Mouse (Mus musculus) neural tube, embryonic 12.5 days (tissue): ENCODE results near the gene Srrm1. TPM values are rescaled to one million over a fixed set of nuclear protein-coding genes. Genes with fewer than 3 reads are reported as not detected.
"Not testable (repeated sequence)": the region's sequence is repeated elsewhere in the genome, so short reads cannot be mapped to it uniquely, and the experiment has no call there.

Experiments
- ATAC-seq: fragments of 200-750 bp; cut with Nextera tagmentation; 2 replicates; pipeline ENCODE4 v1.8.0; 2017; ENCODE audit warnings: low read depth, mild to moderate bottlenecking, moderate TSS enrichment, moderate library complexity; ENCODE audit not compliant: low FRiP score
- H3K27ac ChIP-seq: fragments of 300-500 bp; sonication (generic); 2 replicates; pipeline ENCODE4 v1.5.1; 2016
- H3K27me3 ChIP-seq: fragments of 300-500 bp; sonication (generic); replicated peaks from 2 replicates; pipeline ENCODE4 v1.6.1; 2016; ENCODE audit warnings: mild to moderate bottlenecking
- H3K36me3 ChIP-seq: fragments of 300-500 bp; sonication (generic); 2 replicates; pipeline ENCODE4 v1.6.1; 2016; ENCODE audit warnings: mild to moderate bottlenecking
- H3K4me1 ChIP-seq: fragments of 300-500 bp; sonication (generic); 2 replicates; pipeline ENCODE4 v1.6.1; 2016
- H3K4me2 ChIP-seq: fragments of 300-500 bp; sonication (generic); replicated peaks from 2 replicates; pipeline ENCODE4 v1.6.1; 2016; ENCODE audit warnings: mild to moderate bottlenecking
- H3K4me3 ChIP-seq: fragments of 300-500 bp; sonication (generic); 2 replicates; pipeline ENCODE4 v1.5.1; 2016
- H3K9ac ChIP-seq: fragments of 300-500 bp; sonication (generic); 2 replicates; pipeline ENCODE4 v1.6.1; 2016; ENCODE audit warnings: mild to moderate bottlenecking
- H3K9me3 ChIP-seq: fragments of 300-500 bp; sonication (generic); 2 replicates; pipeline ENCODE4 v1.6.1; 2016; ENCODE audit warnings: mild to moderate bottlenecking
- WGBS: fragments of 180-500 bp; shearing (Covaris S2); methylation state at CpG from one replicate; pipeline ENCODE4 v1.1.7; 2016; 5-methylcytosine and 5-hydroxymethylcytosine counted together
- polyA plus RNA-seq: library from polyadenylated mRNA; unstranded; fragments of >200 nt; fragmentation: Nextera tagmentation; extraction: Ambion mirVana; gene quantifications from 2 replicates; pipeline ENCODE4 v1.2.1, GENCODE M21; 2016

The Srrm1 gene
- polyA plus RNA-seq, 1 experiment from 2014 or later, result 191 TPM

DNA sequence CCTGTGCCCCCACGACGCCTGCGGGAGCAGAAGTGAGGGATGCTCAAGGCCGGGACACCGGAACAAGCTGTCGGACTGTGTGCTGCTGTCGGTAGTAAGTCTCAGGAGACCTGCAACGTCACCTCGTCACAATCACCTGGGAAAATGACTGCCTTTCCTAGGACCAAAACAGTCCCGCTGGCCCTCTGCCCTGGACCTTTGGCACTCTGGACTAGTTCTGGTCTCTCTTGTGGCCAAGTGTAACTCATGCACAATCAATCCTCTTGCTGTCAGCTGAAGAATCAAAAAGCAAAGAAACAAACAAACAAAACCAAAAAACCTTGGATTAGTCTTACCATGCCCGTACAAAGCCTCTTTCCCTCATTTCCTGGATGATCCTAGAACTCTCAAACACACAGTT lies 24.1 kb upstream of the Srrm1 start:
- Histone ChIP-seq H3K9me3 (no peaks in the 10 kb centered on the region), H3K4me1 (no peaks in the 10 kb centered on the region), H3K27me3 (no peaks in the 10 kb centered on the region), H3K36me3 (no peaks in the 10 kb centered on the region), H3K9ac (no peak overlapping the region), H3K4me2 (no peak overlapping the region), H3K27ac (no peak overlapping the region), H3K4me3 (no peak overlapping the region)
- WGBS, result 89% methylated on average over 11 of the region's 11 CpGs
- ATAC-seq, result no peak

DNA sequence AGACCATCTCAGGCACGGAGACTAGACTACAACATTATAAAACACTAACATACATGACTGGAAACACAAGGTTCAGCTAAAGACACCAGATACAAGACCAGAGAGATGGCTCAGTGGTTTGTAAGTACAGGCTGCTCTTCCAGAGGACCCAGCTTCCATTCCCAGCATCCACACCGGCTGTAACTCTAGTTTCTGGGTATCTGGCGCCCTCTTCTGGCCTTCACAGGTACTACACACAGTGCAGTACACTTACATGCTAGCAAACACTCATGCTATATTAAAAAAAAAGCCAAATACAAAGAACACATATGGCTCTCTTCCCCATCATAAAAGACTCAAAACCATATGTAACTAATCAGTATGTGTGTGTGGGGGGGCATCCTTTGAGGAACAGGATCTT lies 22.3 kb upstream of the Srrm1 start:
- Histone ChIP-seq H3K4me3 (no peak overlapping the region), H3K4me2 (no peak overlapping the region), H3K9ac (no peak overlapping the region), H3K36me3 (no peaks in the 10 kb centered on the region), H3K4me1 (no peaks in the 10 kb centered on the region), H3K27ac (no peak overlapping the region), H3K27me3 (no peaks in the 10 kb centered on the region), H3K9me3 (no peaks in the 10 kb centered on the region)
- WGBS, result 62% methylated on average over 3 of the region's 3 CpGs
- ATAC-seq, result no peak

DNA sequence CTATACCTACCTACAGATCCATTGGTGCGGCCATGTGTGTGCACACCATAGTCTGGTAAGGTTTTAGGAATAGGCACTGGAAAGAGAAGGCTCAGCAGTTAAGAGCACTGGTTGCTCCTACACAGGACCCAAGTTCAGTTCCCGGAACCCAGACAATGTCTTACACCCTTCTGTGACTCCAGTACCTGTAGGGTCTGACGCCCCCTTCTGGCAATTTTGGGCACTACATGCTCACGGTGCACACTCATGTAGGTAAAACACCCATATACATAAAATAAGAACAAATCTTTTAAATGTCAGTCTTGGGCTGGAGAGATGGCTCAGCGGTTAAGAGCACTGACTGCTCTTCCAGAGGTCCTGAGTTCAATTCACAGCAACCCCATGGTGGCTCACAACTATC lies 20.2 kb upstream of the Srrm1 start:
- WGBS, result 83% methylated on average over 5 of the region's 5 CpGs
- H3K36me3 ChIP-seq, result no peaks in the 10 kb centered on the region

DNA sequence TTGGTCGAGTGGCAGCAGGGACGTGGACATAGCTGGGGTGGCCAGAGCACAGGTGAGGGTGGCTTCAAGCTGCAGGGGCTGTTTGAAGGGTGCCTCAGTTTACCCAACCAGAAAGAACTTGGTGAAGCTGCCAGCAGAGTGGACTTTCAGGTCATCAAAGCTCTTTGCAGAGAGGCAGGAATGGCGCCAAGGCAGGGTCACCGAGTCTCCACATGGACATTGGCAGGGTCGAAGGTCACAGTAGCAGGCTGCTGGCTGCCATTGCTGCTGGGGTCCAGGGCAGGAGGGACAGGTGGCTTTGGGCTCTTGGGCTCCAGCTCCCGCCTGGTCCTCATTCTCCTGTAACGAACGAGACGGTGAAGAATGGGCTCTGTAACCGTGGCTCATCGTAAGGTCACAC lies 17.3 kb upstream of the Srrm1 start:
- H3K9me3 ChIP-seq, result no peaks in the 10 kb centered on the region
- no peak overlapping the region for H3K27ac ChIP-seq
- WGBS, result 65% methylated on average over 11 of the region's 11 CpGs
- no peaks in the 10 kb centered on the region for H3K27me3 ChIP-seq
- no peak for ATAC-seq
- no peaks in the 10 kb centered on the region for H3K36me3 ChIP-seq
- no peak overlapping the region for H3K9ac ChIP-seq
- no peaks in the 10 kb centered on the region for H3K4me1 ChIP-seq
- H3K4me2 ChIP-seq, result no peak overlapping the region
- H3K4me3 ChIP-seq, result no peak overlapping the region

More for the DNA sequence above, 20.2 kb upstream of the Srrm1 start:
- no peak for ATAC-seq
- H3K9ac ChIP-seq, result no peak overlapping the region
- no peak overlapping the region for H3K4me3 ChIP-seq
- H3K9me3 ChIP-seq, result no peaks in the 10 kb centered on the region
- no peak overlapping the region for H3K4me2 ChIP-seq
- no peaks in the 10 kb centered on the region for H3K27me3 ChIP-seq
- H3K4me1 ChIP-seq, result no peaks in the 10 kb centered on the region
- H3K27ac ChIP-seq, result no peak overlapping the region

DNA sequence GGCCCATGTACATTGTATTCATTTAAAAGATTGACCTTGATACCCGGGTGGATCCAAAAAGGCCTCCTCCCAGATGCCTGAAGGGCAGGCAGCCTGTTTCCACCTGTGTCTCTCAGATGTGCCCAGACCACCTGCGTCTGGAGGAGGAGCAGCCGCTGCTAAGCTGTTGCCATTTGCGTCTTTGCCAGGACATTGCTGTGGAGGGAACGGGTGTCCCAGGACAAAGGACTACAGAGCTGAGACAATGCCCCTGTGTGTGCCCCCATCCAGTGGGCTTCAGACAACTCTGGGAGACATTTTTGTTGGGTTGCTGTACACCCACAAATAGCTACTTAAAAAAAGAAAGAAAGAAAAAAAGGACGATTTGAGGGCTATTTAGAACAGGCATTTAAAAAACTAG lies 9.7 kb upstream of the Srrm1 start:
- Histone ChIP-seq H3K27me3 (no peaks in the 10 kb centered on the region), H3K4me3 (no peak overlapping the region), H3K9ac (no peak overlapping the region), H3K4me1 (no peaks in the 10 kb centered on the region), H3K4me2 (no peak overlapping the region), H3K27ac (no peak overlapping the region), H3K36me3 (no peaks in the 10 kb centered on the region), H3K9me3 (no peaks in the 10 kb centered on the region)
- WGBS, result 35% methylated on average over 6 of the region's 6 CpGs
- ATAC-seq, result no peak

DNA sequence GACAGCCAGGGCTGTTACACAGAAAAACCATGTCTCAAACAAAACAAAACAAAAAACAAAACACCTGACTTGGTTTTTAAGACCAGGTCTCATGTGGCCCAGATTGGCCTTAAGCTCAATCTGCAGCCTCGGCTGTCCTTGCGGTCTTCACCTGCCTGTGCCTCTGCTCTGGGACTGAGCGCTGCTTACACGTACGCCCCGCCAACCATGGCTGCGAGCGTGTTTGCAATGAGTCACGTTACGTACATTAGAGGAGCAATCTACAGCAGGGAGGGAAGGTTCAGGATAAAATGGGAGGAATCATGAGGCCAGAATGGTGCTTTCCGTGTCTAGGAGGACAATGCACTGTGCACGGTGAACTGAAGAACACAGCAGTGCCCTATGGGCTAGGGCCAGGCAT lies 8.6 kb upstream of the Srrm1 start:
- Histone ChIP-seq H3K27ac (no peak overlapping the region), H3K9ac (no peak overlapping the region), H3K4me3 (no peak overlapping the region), H3K4me1 (no peaks in the 10 kb centered on the region), H3K4me2 (no peak overlapping the region), H3K36me3 (no peaks in the 10 kb centered on the region), H3K27me3 (no peaks in the 10 kb centered on the region), H3K9me3 (no peaks in the 10 kb centered on the region)
- WGBS, result 85% methylated on average over 12 of the region's 12 CpGs
- no peak for ATAC-seq

DNA sequence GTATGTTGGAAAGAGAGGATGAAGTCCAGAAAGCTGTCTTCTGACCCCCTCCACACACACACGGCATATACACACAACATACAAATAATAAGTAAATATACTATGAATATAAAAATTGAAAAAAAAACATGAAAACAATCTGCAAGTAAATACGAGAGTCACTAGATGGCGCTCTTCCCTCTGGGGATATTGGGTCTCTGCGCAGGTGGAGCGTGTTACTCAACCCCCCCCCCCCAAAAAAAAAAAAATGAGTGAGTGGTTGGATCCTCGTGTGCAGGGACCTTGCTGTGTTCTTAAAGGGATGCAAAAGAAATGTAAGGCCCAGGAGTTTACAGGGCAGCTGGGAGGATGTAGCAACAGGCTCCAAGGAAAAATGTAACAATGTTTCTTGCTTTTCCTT lies 5.6 kb upstream of the Srrm1 start:
- no peak overlapping the region for H3K9ac ChIP-seq
- WGBS, result under 1% methylated on average over 6 of the region's 6 CpGs
- ATAC-seq, result no peak
- H3K27ac ChIP-seq, result no peak overlapping the region
- H3K4me3 ChIP-seq, result no peak overlapping the region
- H3K9me3 ChIP-seq, result no peaks in the 10 kb centered on the region
- H3K36me3 ChIP-seq, result no peaks in the 10 kb centered on the region
- no peaks in the 10 kb centered on the region for H3K27me3 ChIP-seq
- H3K4me2 ChIP-seq, result no peak overlapping the region
- peaks cover 8% of the 10 kb centered on the region; the same call in 1 of the 2 replicates for H3K4me1 ChIP-seq

DNA sequence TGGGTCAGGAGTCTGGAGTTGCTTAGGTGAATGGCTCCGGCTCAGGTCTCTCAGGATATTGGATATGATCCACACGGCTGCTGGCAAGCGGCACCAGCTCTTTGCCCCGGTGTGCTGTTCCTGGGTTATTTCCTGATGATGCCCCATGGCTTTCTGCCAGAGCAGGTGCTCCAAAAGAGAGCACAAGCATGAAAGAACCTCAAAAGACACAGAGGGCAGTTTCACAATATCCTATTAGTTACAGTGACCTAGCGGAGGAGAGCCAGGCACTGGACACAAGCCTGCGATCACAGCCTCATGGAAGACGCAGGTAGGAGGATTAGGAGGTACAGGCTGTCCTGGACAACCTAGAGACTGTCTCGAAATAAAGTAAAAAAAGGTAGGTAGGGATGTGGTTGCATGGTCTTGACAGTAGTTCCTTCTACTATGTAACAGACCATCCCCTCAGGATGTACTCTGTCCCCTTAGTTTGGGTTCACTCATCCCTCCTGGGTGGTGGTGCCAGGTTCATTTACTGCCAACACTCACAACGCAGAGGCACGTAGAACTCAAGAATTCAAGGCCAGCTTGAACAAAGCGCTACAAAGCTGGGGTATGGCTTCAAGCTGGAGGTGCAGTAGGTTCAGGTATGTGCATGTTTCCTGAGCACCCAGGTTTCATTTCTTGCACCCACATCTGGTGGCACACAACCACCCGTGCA lies 4.2 kb upstream of the Srrm1 start:
- 88% methylated on average over 12 of the region's 12 CpGs for WGBS

DNA sequence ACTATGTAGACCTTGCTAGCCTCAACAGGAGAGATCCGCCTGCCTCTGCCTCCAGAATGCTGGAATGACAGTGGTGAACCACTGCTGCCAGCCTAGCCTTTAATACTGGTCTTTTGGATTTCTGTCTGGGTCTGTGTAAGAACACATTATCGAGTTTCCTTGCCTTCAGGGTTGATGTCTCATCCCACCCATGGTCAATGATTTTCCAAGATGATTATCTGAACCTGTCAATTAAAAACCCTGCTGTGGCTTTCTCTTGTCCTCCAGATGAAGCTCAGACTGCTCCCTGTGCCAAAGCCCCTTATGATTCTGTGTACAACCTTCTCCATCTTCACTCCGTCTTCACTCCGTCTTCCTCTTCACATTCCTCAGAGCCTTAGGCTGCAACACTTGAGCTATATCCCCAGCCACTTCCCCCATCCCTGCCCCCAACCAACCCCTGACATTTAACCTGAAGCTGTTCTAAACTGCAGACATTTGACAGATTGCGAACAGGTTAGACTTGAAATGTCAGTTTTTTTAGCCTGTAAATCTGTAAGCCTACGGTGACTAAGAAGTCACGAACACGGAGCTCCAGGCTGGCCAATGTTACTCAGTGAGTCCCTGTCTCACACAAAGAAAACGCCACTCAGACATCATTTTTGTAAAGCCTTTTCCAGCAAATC lies 2.9 kb upstream of the Srrm1 start:
- WGBS, result 86% methylated on average over 9 of the region's 9 CpGs
- H3K27me3 ChIP-seq, result no peaks in the 10 kb centered on the region
- no peak overlapping the region for H3K4me3 ChIP-seq
- H3K4me2 ChIP-seq, result no peak overlapping the region
- no peak overlapping the region for H3K27ac ChIP-seq
- H3K36me3 ChIP-seq, result no peaks in the 10 kb centered on the region
- no peak for ATAC-seq
- no peaks in the 10 kb centered on the region for H3K9me3 ChIP-seq
- H3K4me1 ChIP-seq, result peaks cover 20% of the 10 kb centered on the region
- no peak overlapping the region for H3K9ac ChIP-seq

More for the DNA sequence above, 4.2 kb upstream of the Srrm1 start:
- Histone ChIP-seq H3K9ac (no peak overlapping the region), H3K4me3 (no peak overlapping the region), H3K4me1 (peaks cover 8% of the 10 kb centered on the region; the same call in 1 of the 2 replicates), H3K27me3 (no peaks in the 10 kb centered on the region), H3K9me3 (no peaks in the 10 kb centered on the region), H3K4me2 (no peak overlapping the region), H3K36me3 (no peaks in the 10 kb centered on the region), H3K27ac (no peak overlapping the region)
- no peak for ATAC-seq

DNA sequence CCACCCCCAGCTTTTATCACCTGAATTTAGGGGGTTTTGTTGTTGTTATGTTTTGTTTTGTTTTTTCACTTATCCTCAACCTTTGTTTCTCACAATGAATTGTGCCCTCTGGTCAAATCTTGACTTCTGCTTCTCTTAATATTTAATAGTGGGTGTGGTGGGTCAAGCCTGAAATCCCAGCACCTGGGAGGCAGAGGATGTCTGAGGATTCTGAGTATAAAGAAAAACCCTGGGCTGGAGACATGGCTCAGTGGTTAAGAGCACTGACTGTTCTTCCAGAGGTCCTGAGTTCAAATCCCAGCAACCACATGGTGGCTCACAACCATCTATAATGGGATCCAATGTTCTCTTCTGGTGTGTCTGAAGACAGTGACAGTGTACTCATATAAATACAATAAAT lies 1.6 kb upstream of the Srrm1 start:
- not testable (repeated sequence) for H3K36me3 ChIP-seq, H3K4me3 ChIP-seq, H3K27me3 ChIP-seq, H3K4me2 ChIP-seq, H3K9me3 ChIP-seq, ATAC-seq, H3K9ac ChIP-seq
- Histone ChIP-seq H3K4me1 (peaks cover 20% of the 10 kb centered on the region), H3K27ac (0 out of 2 replicates have a peak overlapping the region, but pooled peaks have one; percentile 17)

DNA sequence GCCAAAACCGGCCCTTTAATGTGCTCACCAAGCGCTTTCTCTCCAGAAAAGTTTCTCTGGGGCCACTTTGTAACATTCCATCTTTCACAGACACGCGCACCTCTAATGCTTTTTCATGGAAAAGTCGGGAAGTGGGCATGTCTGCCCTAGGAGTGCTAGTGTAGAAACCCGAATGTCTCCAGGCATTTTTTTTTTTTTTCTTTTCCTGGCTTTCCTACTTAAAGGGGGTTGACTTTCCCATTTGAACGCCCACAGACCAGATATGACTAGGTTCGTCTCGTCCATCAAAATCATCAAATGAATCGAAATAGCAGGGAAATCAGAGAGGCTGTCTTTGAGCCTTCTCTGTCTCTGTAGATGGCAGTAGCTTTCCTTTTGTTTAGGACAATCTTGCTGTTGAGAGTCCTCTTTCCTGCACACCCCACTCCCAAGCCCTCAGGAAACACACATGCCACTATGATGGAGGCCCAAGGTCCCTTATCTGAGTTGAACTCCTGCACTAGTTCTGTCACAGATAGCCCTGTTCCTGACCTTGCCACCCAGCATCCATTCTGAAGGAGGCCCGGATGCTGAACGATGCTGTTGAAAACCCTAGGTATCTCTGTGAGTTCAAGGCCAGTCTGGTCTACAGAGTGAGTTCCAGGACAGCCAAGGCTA lies 801 bp upstream of the Srrm1 start:
- Histone ChIP-seq H3K9me3 (no peaks in the 10 kb centered on the region), H3K4me1 (peaks cover 20% of the 10 kb centered on the region), H3K27ac (peak overlapping the region; percentile 74), H3K27me3 (no peaks in the 10 kb centered on the region), H3K36me3 (peaks cover 10% of the 10 kb centered on the region), H3K4me2 (peak overlapping the region; percentile 65), H3K4me3 (peak overlapping the region; percentile 98), H3K9ac (peak overlapping the region; percentile 58)
- 22% methylated on average over 12 of the region's 12 CpGs for WGBS
- peak; percentile 27 for ATAC-seq

DNA sequence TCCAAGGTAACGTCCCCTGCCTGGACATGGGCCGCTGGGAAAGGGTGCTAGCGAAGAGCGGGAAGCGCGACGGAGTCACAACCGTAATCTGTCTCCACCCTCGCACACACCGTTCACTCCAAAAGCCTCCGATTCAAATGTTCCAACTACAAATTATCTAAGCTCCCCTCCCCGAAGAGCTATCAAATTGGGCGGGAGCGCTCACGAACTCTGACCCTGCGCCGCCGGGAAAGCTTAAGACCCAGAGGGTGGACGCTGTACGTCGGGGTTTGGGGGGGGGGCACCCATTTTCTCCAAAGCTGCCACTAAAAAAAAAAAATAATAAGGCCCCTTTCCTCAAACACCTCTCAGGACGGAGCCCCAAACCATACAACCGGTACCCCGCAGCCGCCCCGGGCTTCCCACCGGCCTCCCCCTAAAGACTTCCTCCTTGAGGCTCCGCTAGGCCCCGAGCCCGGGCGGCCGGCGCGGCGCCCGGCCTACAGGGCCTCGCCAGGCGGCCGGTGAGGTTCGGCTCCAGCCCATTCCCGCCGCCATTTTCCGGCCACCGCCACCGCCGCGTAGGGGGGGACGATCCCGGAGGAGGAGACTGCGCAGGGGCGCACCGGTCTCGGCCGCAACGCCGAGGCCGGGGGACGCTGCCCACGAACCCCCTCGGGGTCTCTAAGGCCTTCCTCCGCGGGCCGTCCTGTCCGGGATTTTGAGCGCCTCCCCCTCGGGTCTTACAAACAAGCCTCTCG lies 625 bp downstream of the Srrm1 start:
- Histone ChIP-seq H3K27me3 (no peaks in the 10 kb centered on the region), H3K36me3 (peaks cover 13% of the 10 kb centered on the region), H3K27ac (peak overlapping the region; percentile 33; the same call in 1 of the 2 replicates), H3K4me2 (peak overlapping the region; percentile 86), H3K4me3 (peak overlapping the region; percentile 98), H3K4me1 (peaks cover 20% of the 10 kb centered on the region), H3K9ac (peak overlapping the region; percentile 99), H3K9me3 (no peaks in the 10 kb centered on the region)
- WGBS, result under 1% methylated on average over 67 of the region's 67 CpGs
- ATAC-seq, result peak; percentile 46
